Mouse (Mus musculus) cerebellum, adult 9-10 months (tissue): ENCODE results near the gene Ptpre.
"Not testable (repeated sequence)": the region's sequence is repeated elsewhere in the genome, so short reads cannot be mapped to it uniquely, and the experiment has no call there.

Experiments used
- DNase-seq: peaks from one replicate; pipeline ENCODE4 v3.0.0; 2022

Gene Ptpre

DNA sequence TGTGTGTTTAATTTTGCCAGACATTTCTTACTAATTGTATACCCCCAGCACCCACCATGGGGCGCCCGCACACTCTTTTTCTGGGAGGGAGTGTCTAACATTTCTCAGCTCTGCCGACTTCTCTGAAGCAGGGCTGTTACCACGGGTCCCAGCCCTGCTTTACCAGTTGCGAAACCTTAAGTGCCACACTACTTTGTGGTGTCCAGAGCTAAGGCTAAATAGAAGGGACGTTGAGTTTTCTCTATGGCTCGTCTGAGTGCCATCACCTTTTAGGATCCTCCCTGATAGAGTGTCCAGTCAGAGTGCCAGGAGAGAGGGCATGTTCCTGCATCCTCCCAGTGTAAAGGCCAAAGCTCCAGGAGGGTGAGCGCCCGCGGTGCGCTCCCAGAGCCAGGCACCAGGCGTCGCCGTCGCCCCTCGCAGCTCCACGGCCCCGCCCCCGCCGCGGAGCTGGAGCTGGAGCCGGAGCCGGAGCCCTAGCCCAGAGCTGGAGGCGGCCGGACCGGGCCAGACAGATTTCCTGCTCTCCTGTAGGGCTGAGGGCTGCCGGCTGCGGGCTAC lies at the start of gene Ptpre:
Gene Ptpre (plus strand): TSS at position 141 of the 561 bp plus-strand sequence.
- DNase-seq = peak; percentile 91

DNA sequence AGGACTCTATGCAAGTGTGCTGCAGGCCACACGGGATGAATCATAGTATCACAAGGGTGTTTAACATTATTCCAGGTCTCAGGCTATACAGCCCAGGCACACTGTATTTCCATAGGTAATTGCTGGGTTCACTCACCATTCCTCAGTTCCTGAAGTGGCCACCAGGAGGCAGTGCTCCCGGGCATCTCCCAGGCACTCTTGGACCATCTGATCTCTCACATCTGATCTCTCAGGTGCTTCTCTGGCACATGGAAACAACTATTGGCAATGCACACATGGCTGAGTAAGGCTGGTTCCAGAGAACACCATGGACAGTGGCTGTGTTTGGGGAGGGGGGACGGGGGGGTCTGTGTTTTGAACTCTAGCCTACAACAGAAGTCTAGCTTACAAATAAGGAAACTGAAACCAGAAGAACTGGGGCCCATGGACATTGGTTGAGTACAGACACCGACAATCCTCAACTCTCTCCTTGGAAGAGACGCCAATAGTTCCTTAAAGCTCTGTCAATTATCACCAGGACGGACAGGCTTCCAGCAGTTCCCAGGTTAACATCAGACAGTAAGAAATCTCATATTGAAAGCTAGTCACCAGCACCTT lies 49.0 kb upstream of the Ptpre start:
- DNase-seq = peak; percentile 10

DNA sequence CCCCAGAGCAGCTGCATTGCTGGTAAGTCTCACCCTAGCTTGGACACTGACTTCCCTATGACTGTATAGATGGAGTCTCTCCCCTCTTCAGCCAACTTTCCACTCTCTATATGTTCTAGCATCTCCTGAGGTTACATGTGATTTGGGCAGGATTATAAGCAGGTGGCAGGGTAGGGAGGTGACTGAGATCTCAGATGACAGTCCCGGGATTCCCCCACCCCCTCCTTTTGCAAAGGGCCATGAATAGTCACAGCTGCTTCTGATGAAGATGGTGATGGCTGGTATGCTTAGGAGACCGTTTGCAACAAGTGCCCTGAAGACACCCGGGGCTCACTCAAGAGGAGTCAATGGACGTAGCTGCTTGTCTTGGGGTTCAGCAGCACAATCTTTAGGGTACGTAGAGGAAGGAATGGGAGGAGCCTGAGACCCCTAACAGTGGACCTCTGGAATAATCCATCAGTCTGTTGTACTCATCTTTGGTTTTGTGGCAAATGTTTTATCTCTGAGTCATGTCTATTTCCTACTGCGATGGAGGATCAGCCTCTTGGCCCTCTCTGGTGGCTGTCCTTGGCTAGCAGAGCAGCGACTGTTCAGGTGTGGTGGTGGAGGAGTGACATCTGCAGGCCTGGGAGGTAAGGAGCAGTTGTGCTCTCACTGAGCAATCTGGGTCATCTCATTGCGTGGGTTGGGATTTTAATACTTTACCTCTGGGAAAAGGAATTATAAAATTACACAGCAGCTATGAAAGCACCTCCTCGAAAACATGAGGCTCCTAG lies 47.4 kb upstream of the Ptpre start:
- no peak for DNase-seq

DNA sequence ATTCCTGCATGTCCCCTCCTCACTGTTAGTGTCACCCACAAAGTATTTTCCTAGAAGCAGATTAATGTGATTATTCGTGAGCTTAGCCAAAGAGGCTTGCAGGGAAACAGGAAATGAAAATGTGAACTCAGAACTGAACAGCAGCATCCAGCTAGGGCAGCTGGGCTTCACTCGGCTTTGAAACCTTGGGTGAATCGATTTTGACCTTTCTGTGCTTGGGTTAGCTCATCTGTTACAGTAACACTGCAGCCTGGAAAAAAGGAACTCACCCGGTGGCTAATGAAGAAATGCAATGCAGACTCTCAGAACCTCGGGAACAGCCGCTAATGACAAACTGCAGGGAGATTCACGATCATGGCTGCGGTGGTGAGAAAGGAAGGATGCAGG lies 46.8 kb upstream of the Ptpre start:
- DNase-seq = no peak

DNA sequence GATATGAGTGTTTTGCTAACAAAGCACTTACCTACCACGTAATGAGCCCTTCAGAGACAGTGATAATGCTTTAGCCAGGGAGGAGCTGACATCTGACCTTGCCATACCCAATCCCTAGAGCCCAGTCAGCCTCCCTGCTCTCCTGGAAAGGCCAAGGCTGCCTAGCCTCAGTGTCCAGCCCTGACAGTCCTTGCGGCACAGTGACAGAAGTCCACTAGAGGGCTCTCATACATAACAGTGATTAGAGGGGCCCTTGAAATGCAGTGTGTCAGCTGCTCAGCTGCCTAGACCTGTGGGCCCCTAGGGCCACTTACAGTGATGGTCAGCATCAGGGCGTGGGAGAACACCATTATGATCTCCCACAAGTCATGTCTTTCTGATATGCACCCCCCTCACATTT lies 42.0 kb upstream of the Ptpre start:
- peak; percentile 10 for DNase-seq

DNA sequence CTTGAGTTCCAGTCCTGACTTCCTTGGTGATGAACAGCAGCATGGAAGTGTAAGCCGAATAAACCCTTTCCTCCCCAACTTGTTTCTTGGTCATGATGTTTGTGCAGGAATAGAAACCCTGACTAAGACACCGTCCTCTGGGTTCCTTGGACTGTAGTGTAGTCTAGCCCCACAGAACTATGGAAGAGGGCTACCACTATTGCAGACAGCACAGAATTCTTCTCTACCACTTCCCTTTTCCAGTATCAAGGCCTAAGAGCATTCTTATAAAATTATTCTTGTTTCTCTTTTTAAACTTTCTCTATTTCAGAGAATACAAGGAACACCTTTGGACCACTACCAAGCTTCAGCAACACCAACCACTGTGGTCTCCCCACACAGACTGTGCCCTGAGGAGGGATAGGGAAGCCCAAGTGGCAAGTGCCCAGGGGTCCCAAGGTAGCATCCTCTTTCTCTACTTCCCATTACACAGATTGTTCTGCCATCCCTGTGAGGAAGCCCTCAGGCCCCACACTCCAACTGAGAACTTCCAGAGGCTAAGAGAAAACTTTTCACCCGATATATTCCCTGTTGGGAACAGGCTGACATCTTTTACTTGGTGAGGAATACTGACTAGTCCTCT lies 38.6 kb upstream of the Ptpre start:
- DNase-seq = no peak

DNA sequence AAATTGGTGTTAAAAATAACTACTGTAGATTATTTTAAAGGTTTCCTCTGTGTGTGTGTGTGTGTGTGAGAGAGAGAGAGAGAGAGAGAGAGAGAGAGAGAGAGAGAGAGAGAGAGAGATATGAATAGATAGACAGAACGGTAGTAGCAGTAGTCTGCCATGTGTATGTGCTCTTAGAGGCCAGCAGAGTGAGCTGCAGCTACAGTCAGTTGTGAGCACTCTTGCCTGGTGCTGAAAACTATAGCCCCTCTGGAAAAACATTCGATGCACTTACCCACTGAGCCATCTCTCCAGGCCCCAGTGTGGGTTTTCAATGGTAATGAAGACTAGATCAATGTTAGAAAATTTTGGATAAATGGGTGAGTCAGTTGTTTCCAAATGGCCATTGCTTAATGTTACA lies 37.9 kb upstream of the Ptpre start:
- DNase-seq = no peak

DNA sequence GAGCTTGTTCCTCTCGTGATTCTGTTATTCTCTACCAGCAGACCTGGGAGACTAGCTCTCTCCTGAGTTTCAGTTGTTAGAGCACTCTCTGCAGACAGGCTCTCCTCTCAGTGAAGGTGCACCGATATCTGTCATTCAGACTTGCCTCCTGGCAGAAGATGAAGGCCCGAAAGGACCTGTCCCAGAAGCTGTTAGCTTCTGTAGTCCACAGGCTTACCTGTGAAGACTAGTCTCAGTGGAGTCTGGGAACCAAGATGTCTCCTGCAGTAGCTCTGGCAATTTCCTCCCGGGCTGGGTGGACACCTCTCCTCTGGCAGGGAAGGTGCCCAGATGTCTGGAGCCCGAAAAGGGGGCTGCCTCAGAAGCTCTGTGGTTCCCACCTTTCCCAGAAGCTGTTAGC lies 30.8 kb upstream of the Ptpre start:
- DNase-seq = not testable (repeated sequence)

DNA sequence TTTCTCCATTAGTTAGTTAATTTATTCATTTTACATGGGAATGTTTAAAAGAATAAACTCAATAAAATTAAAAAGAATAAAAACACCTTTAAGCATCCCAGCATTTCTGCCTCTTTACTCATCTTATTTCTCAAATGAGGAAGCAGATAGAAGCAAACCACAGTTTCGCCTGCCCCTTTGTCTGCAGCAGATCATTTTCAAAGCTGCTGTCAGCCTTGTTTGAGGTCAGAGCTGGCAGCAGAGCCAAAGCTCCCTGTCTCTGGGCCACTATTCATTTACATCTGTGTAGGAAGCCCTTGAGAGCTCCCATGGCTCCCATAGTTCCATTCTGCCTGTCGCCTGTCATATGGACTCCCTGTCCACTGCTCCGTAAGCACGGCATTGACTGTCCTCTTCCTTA lies 28.7 kb upstream of the Ptpre start:
- no peak for DNase-seq

DNA sequence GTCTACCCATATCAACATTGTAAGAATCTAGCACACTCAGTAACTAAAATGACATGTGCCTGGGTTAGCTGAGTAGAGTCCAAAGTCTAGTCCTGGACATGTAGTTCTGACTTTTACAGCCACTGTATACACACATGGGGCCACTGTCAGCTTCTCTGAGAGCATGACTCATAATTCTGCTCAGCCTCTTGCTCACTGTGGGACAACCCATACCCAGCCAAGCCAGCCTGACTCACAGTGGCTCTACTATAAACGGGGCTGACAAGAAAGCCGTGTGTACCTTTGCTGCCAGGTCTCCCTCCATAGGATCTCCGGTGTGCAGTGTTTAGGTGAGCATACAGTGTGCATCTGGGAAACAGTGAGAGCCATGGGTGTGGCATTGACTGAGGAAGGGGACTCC lies 28.0 kb upstream of the Ptpre start:
- DNase-seq = no peak

DNA sequence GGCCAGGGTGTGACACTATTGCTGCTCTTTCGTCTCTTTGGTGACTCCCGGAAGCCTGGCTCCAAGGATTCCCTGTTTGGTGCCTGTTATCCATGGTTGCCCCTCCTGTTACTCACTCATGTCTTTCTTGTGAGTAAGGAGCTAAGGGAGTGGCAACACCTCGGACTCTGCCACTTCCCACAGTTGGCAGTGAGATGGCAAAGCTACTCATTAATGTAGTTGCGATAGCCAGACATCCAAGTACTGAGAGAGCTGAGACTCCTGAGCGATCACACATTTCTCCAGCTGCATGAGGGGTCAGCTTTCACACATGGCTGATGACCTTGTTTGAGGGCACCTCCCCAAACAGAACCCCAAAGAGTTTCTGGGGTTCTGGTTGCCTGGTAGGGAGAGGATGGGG lies 26.9 kb upstream of the Ptpre start:
- DNase-seq = no peak

DNA sequence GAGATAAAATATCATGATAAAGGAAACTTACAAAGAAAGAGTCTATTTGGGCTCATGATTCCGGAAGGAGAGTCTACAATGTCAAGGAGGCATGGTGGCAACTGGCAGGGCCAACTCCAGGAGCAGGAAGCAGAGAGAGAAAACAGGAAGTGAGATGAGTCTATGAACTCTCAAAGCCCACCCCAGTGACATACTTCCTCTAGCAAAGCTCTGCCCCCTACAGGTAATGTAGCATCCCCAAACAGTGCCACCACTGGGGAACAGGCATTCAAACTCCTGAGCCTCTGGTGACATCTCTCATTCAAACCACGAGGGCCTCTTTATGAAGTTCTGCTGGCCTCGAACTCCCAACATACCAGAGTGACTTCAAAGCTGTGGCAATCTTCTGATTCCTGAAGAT lies 25.6 kb upstream of the Ptpre start:
- DNase-seq = no peak

DNA sequence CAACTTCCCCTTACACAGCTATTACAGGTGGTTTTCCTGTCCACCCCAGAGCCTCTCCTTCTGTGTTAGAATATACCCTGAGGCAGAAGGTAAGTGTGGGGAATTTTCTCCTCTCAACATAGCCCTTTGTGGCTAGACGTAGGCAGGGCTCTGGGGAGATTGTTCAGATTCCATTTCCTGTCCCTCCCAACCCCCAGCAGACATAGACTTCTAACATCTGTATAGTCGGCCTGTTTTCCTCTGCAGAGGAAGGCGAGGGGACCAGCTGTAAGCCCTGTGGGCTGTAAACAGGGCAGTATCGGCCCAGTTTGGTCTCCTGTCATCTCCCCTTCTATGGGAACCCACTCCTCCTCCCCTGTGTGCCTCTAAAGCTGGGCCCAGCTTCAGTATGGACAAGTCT lies 20.1 kb upstream of the Ptpre start:
- DNase-seq = no peak

DNA sequence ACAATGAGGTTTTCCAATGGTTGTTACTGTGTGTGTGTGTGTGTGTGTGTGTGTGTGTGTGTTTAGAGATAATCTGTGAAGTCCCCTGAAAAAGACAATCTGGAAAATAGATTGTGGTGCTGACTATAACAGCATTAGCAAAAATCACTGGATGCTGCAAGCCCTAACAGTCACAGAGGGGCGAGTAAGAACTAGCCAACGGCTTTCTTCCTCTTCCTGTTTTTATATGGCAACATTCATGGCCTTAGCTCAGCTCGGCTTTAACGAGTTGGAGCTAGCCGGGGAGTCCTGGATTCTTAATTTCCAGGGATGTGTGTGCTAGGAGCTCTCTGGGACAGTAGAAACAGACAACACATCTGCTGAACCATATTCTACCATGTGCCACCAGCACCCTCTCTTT lies 17.0 kb upstream of the Ptpre start:
- no peak for DNase-seq

DNA sequence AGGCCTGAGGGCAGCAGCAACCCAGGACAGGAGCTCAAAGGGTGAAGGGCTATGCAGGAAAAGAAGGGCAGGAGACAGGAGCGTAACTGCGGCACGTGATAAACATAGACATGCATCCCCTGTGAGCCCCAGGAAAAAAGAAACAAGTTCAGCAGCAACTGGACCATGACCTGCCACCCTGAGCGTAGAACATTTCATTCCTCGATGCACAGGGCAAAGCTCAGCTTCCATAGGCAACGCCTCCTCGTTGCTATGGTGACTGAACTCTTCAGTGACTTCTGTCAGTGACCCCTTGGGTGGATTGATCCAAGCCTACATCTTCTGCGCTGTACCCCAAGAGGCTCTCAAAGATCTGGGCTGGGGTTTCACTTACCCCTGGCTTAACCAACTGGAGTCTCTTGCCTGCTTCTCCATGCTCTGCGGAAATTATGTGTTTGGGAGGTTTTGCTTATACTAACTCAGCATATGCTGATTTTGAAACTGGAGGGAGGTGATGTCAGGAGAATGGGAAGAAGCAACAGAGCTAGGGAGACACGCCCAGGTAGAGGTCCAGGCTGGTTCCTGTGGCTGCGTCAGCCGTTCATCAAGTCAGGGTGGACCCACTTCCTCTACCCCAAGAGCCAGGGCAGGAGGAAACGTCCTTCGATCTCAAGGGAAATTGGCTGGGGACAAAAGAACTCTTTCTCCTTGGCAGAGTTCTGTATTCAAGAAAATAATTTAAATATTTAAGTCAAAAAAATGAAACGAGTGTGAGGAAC lies 15.3 kb upstream of the Ptpre start:
- no peak for DNase-seq

DNA sequence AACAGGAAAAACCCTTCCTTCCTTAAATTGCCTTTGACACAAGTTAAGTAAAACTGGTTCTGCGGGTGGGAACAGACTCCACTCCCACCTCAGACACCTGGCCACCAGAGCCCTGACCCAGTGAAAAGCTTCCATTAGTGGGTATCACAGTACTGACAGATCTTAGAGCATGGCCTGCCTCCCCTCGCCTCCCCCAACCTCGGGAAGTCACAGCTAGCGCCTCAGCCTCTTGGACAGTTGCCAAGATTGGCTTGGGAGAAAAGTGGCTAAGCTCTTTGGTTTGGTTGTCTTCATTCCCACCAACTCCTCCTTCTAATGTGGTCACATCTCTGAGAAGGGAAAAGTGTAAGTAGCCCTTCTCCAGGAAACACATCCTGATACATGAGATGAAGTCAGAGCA lies 13.3 kb upstream of the Ptpre start:
- DNase-seq = no peak

DNA sequence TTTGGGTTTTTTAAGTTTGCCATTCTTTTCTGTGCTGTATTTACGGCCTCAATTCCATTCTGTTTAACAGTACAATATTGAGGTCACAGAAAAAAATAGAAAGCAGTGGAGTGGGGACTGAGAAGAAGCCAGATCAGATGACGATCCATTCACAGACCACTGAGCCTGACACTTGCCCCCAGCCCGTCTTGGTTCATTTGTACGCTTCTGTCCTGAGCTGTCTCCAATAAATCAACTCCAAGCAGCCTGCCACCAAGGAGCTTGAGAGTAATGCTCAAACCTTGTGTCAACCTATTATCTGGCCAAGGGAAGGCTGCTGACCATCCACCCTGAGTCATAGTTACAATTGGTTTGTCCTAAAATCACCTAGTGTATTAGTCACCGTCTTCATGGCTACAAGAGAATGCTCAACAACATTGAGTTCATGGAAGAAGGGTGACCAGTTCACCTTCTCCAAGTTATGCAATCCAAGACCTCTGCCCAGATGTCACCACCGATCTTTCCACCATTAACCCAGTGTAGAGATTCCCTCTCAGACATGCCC lies 12.8 kb upstream of the Ptpre start:
- DNase-seq = no peak

DNA sequence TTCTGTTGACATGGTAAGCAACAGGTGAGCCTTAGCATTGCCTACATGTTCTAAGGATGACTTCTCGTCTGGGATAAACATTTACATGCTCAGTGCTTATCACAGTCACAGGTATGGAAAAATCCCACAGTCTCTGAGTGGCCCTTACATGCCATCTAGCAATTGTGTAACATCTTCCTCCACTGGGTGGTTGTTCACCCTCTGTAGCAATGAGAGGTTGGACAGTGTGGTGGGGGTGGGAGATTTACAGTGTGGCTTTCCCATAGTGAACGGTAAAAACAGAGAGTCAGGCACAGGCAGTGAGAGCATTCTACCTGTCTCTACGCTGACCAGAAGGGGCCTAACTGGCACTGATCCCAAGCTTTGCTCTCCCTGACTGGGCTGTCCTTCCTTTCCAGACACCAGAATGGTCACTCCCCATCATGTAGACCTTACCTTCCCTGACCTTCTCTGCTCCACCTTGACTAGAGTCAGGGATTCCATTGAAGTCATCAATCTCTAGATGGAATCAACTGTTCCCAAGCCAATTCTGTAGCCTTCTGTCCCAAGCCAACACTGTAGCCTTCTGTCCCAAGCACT lies 10.6 kb upstream of the Ptpre start:
- DNase-seq = no peak

DNA sequence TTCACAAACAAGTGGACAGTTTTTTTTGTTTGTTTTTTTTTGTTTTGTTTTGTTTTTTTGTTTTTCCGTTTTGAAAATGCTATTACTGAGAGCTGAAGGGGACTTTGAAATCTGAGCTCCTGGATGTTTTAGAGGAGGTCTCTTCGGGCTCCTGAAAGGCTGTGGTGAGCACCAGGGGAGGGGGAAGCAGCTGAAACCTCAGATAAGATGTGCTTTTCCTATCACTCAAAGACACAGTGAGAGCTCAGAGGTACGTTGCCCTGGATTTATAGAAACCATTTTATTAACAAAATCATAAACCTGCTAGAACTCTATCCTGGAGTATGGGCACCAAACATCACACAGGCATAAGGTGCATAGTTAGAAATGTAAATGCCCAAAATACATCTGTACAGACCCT lies 10.1 kb upstream of the Ptpre start:
- DNase-seq = no peak

DNA sequence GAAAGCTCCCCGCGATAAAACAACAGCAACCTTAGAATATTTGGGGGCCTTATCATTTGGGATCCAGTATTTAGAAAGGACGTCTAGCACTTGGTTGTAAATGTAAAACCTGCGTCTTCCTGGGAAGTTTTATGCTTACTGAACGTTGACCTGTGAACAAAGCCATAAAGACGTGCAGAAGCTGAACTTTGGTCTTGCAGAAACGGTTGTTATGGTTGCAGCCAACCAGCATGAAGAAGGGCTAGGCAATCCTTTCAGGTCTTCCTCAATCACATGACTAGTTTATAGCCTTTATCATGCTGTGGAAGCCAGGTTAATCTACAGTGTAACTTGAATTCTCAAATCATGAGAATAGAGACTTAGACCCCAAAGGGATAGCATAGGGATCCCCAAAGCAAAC lies 8.8 kb upstream of the Ptpre start, which contains the start of gene Clrn3:
Gene Clrn3 (minus strand): TSS at position 140 of the 400 bp plus-strand sequence.
- no peak for DNase-seq

DNA sequence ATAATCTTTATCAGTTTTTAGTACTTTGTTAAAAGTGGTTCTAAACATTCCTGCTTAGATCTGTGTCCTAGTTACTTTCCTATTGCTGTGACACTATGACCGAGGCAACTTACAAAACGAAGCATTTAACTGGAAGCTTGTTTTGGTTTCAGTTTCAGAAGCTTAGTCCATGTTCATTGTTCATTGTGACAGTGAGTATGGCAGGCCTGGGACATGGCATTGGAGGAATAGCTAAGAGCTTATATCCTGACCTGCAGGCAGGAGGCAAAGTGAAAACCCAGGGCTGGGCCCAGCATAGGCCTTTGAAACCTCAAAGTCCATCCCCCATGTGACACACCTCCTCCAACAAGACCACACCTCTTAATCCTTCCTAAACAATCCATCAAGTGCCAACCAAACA lies 8.2 kb upstream of the Ptpre start:
- no peak for DNase-seq

DNA sequence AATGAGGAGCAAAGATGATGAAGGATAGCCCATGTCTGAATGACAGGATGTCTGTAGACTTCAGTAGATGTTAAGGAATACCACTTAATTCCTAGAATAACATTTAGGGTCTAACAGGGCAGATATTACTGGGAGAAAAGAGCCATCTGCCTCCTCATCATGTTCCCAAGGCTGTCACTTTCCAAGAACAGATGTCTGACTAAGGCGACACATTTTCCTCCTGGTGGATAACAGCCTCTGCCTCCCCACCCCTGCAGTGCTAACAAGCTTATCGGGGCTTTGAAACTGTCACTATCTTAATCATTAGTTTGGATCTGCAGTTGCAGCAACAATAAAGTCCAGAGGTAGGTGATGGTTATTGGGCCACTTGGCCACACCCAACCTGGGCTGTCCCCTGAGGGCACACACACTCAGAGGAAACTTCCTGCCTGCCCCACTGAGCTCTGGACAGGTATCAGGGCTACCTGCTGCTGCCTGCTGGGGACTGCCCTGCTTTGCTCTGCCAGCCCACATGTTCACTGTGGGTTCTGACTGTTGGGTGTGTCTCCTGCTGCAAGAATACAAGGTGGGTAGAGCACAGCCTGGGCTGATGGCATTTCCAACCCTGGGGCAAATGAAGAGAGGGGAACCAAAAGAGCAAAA lies 2.6 kb upstream of the Ptpre start:
- no peak for DNase-seq
